Mouse (Mus musculus) cerebellum, adult 2 months (tissue): ENCODE data around the gene Il27ra.

Experiments used
- CTCF ChIP-seq: fragments of 200-500 bp; IDR thresholded peaks from 2 replicates; pipeline ENCODE4 v1.5.1; 2011; ENCODE audit warnings: low read depth, mild to moderate bottlenecking, control low read depth, low read length, moderate library complexity, borderline replicate concordance; ENCODE audit not compliant: insufficient read depth
- POLR2A ChIP-seq: fragments of 200-500 bp; IDR thresholded peaks from 2 replicates; pipeline ENCODE4 v1.6.1; 2011; ENCODE audit warnings: low read length, control low read depth, borderline replicate concordance; ENCODE audit not compliant: insufficient read depth

DNA sequence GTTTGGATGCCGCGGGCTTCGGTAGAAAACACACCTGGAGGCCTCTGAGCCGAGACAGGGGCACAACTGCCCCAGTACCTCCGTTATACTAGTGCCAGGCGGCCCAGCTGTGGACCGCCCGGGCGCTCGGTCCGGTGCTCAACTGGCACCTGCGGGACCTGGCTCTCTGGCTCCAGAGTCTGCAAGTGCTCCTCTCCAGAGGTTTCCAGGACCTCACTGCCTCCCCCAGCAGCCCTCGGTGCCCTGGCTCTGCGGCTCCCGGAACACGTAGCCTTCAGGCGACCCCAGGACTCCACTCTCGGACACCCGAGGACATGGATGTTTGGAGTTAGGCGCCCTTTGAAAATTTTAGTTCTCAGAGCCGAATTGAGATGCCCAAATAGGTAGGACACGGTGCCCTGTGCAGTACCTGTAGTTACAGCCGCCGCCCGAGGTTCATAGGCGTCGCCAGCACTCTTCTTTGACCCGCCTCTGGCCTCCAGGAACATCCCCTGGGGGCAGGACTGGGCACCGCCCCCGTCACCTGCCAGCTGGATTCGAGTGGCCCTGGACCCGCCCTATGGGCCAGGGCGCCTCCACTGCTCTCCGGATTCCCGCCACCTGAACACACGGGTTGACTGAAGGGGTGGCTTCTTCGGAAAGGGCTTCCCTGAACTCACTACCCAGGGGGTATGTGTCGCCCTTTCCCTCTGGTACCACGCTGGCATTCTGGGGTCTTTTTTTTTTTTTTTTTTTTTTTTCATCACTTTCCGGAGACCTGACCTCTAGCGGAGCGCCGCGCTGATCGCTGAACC lies 30.5 kb downstream of the Il27ra start, which contains the start of gene 2210011C24Rik:
- TF ChIP-seq CTCF = no peak
- TF ChIP-seq POLR2A = no peak
